Comparison of ENCODE assay signal across 8 mouse cellular contexts in genomic region chr10:93309934-93310621, GRCm38 (mm10). TPM values are rescaled to one million over a fixed set of nuclear protein-coding genes. Genes with fewer than 3 reads are reported as not detected.
A peak's percentile ranks its signal among the peaks of the same experiment; 100 is the strongest.
DNase-seq lines count a peak whose midpoint lies in the region; ATAC-seq lines count a peak whose summit lies in the region.

No protein-coding gene starts in this region.

- peak; percentile 29 for DNase-seq in right cerebral cortex, postnatal 14 days
- no peak for DNase-seq in right cerebral cortex, postnatal 36 days (ENCODE audit: low spot score in 2 of 2)
- peak; percentile 40 for DNase-seq in kidney, postnatal 14 days
- no peak for DNase-seq in layer of hippocampus, adult 18-20 months (ENCODE audit: low spot score in 2 of 2)

- peak overlapping the region; percentile 98 for H3K27ac ChIP-seq in heart, embryonic 12.5 days (ENCODE audit: poor library complexity, severe bottlenecking)
- H3K27ac ChIP-seq in midbrain, embryonic 12.5 days (replicated peaks), result peak overlapping the region; percentile 52
- H3K27ac ChIP-seq in stomach, embryonic 15.5 days, result peak overlapping the region; percentile 88

- peak overlapping the region; percentile 99 for H3K4me2 ChIP-seq in heart, embryonic 12.5 days
- H3K4me2 ChIP-seq in midbrain, embryonic 12.5 days (replicated peaks), result peak overlapping the region; percentile 98
- H3K4me2 ChIP-seq in stomach, embryonic 15.5 days, result peak overlapping the region; percentile 95

- peak overlapping the region; percentile 67 for H3K4me3 ChIP-seq in heart, embryonic 12.5 days
- H3K4me3 ChIP-seq in midbrain, embryonic 12.5 days, result peak overlapping the region; percentile 57
- peak overlapping the region; percentile 72 for H3K4me3 ChIP-seq in stomach, embryonic 15.5 days (replicated peaks)

- H3K36me3 ChIP-seq in heart, embryonic 12.5 days, result no peaks in the 10 kb centered on the region
- H3K36me3 ChIP-seq in midbrain, embryonic 12.5 days, result no peaks in the 10 kb centered on the region
- no peaks in the 10 kb centered on the region for H3K36me3 ChIP-seq in stomach, embryonic 15.5 days

- H3K27me3 ChIP-seq in heart, embryonic 12.5 days (replicated peaks), result no peaks in the 10 kb centered on the region; the same call in 1 of the 2 replicates
- peaks cover 23% of the 10 kb centered on the region for H3K27me3 ChIP-seq in midbrain, embryonic 12.5 days
- H3K27me3 ChIP-seq in stomach, embryonic 15.5 days (replicated peaks), result no peaks in the 10 kb centered on the region

- H3K9me3 ChIP-seq in heart, embryonic 12.5 days (replicated peaks), result no peaks in the 10 kb centered on the region
- H3K9me3 ChIP-seq in midbrain, embryonic 12.5 days, result no peaks in the 10 kb centered on the region
- no peaks in the 10 kb centered on the region for H3K9me3 ChIP-seq in stomach, embryonic 15.5 days

- H3K4me1 ChIP-seq in heart, embryonic 12.5 days (replicated peaks), result peaks cover 9% of the 10 kb centered on the region
- H3K4me1 ChIP-seq in midbrain, embryonic 12.5 days, result peaks cover 17% of the 10 kb centered on the region
- no peaks in the 10 kb centered on the region for H3K4me1 ChIP-seq in stomach, embryonic 15.5 days

- 0 out of 2 replicates have a peak, but pooled peaks have one; percentile 10 for ATAC-seq in common myeloid progenitor, adult 5-6 weeks (replicated peaks; ENCODE audit: low read depth, poor library complexity, severe bottlenecking)
- peak; percentile 38; the same call in 1 of the 2 replicates for ATAC-seq in heart, embryonic 12.5 days (ENCODE audit: insufficient number of reproducible peaks, low FRiP score)
- ATAC-seq in midbrain, embryonic 12.5 days (ENCODE audit: low FRiP score, low read depth), result peak; percentile 57
- ATAC-seq in stomach, embryonic 15.5 days (ENCODE audit: insufficient read depth, low FRiP score, low read depth), result peak; percentile 16; the same call in 1 of the 2 replicates

- peak overlapping the region; percentile 91 for H3K9ac ChIP-seq in heart, embryonic 12.5 days
- peak overlapping the region; percentile 70 for H3K9ac ChIP-seq in midbrain, embryonic 12.5 days (replicated peaks)
- H3K9ac ChIP-seq in stomach, embryonic 15.5 days, result peak overlapping the region; percentile 59

- under 1% methylated on average over 43 of the region's 43 CpGs for WGBS in heart, embryonic 12.5 days
- under 1% methylated on average over 43 of the region's 43 CpGs for WGBS in midbrain, embryonic 12.5 days
- under 1% methylated on average over 42 of the region's 43 CpGs for WGBS in stomach, embryonic 15.5 days

RNA-seq across cellular contexts. Expression of gene Elk3, which starts 0.9 kb away (rescaled TPM):
- 25.5 and 30.0 TPM in 2 replicates for total RNA-seq in common myeloid progenitor, adult 5-6 weeks (2017)
- 36.8 and 41.0 TPM in 2 replicates for polyA plus RNA-seq in heart, embryonic 12.5 days (2016; fragmentation: Nextera tagmentation; extraction: Ambion mirVana)
- 10.8 and 11.3 TPM in 2 replicates for polyA plus RNA-seq in midbrain, embryonic 12.5 days (2016; fragmentation: Nextera tagmentation; extraction: Ambion mirVana)
- 24.1 and 26.8 TPM in 2 replicates for polyA plus RNA-seq in stomach, embryonic 15.5 days (2015; fragmentation: Nextera tagmentation; extraction: Ambion mirVana)
- 1 to 10 TPM; 6.6 to 8.4 TPM for total RNA-seq in layer of hippocampus, adult 18-20 months (2021)

Comparison
In these comparisons a context has a peak if more than half of its experiments do, and no peak if none do; other contexts are left out.
1. DNase-seq: peak in right cerebral cortex, postnatal 14 days (single experiment) and kidney, postnatal 14 days (single experiment); none in right cerebral cortex, postnatal 36 days (0 of 2) and layer of hippocampus, adult 18-20 months (0 of 2).
2. Peak in every context shown above with its lines, with median percentiles within 50 percentile points of each other: ATAC-seq, H3K27ac ChIP-seq, H3K4me2 ChIP-seq, H3K4me3 ChIP-seq and H3K9ac ChIP-seq.